Mouse (Mus musculus) limb, embryonic 15.5 days (tissue): ENCODE data around the gene Slc25a1. TPM values are rescaled to one million over a fixed set of nuclear protein-coding genes. Genes with fewer than 3 reads are reported as not detected.
"Not testable (repeated sequence)": the region's sequence is repeated elsewhere in the genome, so short reads cannot be mapped to it uniquely, and the experiment has no call there.

Source experiments
- ATAC-seq: fragments of 200-750 bp; cut with Nextera tagmentation; 2 replicates; pipeline ENCODE4 v1.8.0; 2017; ENCODE audit warnings: low read depth, moderate TSS enrichment; ENCODE audit not compliant: insufficient number of reproducible peaks, low FRiP score, low TSS enrichment
- H3K27ac ChIP-seq: fragments of 300-500 bp; sonication (generic); 2 replicates; pipeline ENCODE4 v1.5.1; 2015; ENCODE audit warnings: moderate library complexity, mild to moderate bottlenecking, inconsistent platforms
- H3K27me3 ChIP-seq: fragments of 300-500 bp; sonication (generic); 2 replicates; pipeline ENCODE4 v1.6.1; 2015; ENCODE audit warnings: inconsistent platforms
- H3K36me3 ChIP-seq: fragments of 300-500 bp; sonication (generic); 2 replicates; pipeline ENCODE4 v1.6.1; 2015; ENCODE audit warnings: inconsistent platforms
- H3K4me1 ChIP-seq: fragments of 300-500 bp; sonication (generic); 2 replicates; pipeline ENCODE4 v1.6.1; 2015; ENCODE audit warnings: inconsistent platforms
- H3K4me2 ChIP-seq: fragments of 300-500 bp; sonication (generic); 2 replicates; pipeline ENCODE4 v1.6.1; 2015; ENCODE audit warnings: mild to moderate bottlenecking, inconsistent platforms
- H3K4me3 ChIP-seq: fragments of 300-500 bp; sonication (generic); 2 replicates; pipeline ENCODE4 v1.5.1; 2015; ENCODE audit warnings: mild to moderate bottlenecking, inconsistent platforms
- H3K9ac ChIP-seq: fragments of 300-500 bp; sonication (generic); 2 replicates; pipeline ENCODE4 v1.6.1; 2015; ENCODE audit warnings: inconsistent platforms
- H3K9me3 ChIP-seq: fragments of 300-500 bp; sonication (generic); 2 replicates; pipeline ENCODE4 v1.6.1; 2016; ENCODE audit warnings: inconsistent platforms
- WGBS: fragments of 180-500 bp; shearing (Covaris S2); methylation state at CpG from one replicate; pipeline ENCODE4 v1.1.7; 2015; 5-methylcytosine and 5-hydroxymethylcytosine counted together
- polyA plus RNA-seq: library from polyadenylated mRNA; unstranded; fragments of >200 nt; fragmentation: Nextera tagmentation; extraction: Ambion mirVana; gene quantifications from 2 replicates; pipeline ENCODE4 v1.2.1, GENCODE M21; 2015

Gene Slc25a1
- 81.5 and 86.0 TPM in 2 replicates for polyA plus RNA-seq

- Histone ChIP-seq H3K4me1 (peaks cover 18% of the 10 kb centered on the region), H3K9me3 (no peaks in the 10 kb centered on the region), H3K4me2 (peak within 1 kb of the TSS; percentile 97), H3K27ac (peak within 1 kb of the TSS; percentile 80), H3K27me3 (no peaks in the 10 kb centered on the region), H3K9ac (peak within 1 kb of the TSS; percentile 67), H3K4me3 (peak within 1 kb of the TSS; percentile 86), H3K36me3 (peaks cover 20% of the 10 kb centered on the region)
- under 1% methylated on average over 46 of the region's 47 CpGs for WGBS
- ATAC-seq, result peak; percentile 66
Measured at GRCm38 (mm10) chr16:17928087-17928580, at the start of gene Slc25a1. Gene Slc25a1, minus strand, starts transcription at chr16:17928219.

- no peak overlapping the region for H3K4me2 ChIP-seq
- no peaks in the 10 kb centered on the region for H3K4me1 ChIP-seq
- WGBS, result 67% methylated on average over 5 of the region's 5 CpGs
- H3K27ac ChIP-seq, result no peak overlapping the region
- no peaks in the 10 kb centered on the region for H3K36me3 ChIP-seq
- H3K9ac ChIP-seq, result no peak overlapping the region
- H3K9me3 ChIP-seq, result no peaks in the 10 kb centered on the region
- no peak for ATAC-seq
- H3K27me3 ChIP-seq, result no peaks in the 10 kb centered on the region
- no peak overlapping the region for H3K4me3 ChIP-seq
Measured at GRCm38 (mm10) chr16:17971853-17972252, 43.8 kb upstream of the Slc25a1 start.

GRCm38 (mm10) chr16:17962091-17962490, 34.1 kb upstream of the Slc25a1 start:
- no peaks in the 10 kb centered on the region for H3K4me1 ChIP-seq
- no peaks in the 10 kb centered on the region for H3K36me3 ChIP-seq
- no peaks in the 10 kb centered on the region for H3K27me3 ChIP-seq
- ATAC-seq, result no peak
- 69% methylated on average over 7 of the region's 7 CpGs for WGBS
- no peak overlapping the region for H3K4me2 ChIP-seq
- no peak overlapping the region for H3K27ac ChIP-seq
- H3K4me3 ChIP-seq, result no peak overlapping the region
- H3K9ac ChIP-seq, result no peak overlapping the region
- H3K9me3 ChIP-seq, result no peaks in the 10 kb centered on the region

GRCm38 (mm10) chr16:17956052-17956638, 28.1 kb upstream of the Slc25a1 start:
- H3K36me3 ChIP-seq, H3K4me2 ChIP-seq, H3K9ac ChIP-seq, H3K9me3 ChIP-seq, H3K27me3 ChIP-seq, H3K4me1 ChIP-seq, H3K27ac ChIP-seq, H3K4me3 ChIP-seq, ATAC-seq: not testable (repeated sequence)
- whole genome bisulfite sequencing, result 95% methylated on average over 17 of the region's 17 CpGs

GRCm38 (mm10) chr16:17951618-17952017, 23.6 kb upstream of the Slc25a1 start:
- no peak overlapping the region for H3K4me3 ChIP-seq
- H3K4me1 ChIP-seq, result no peaks in the 10 kb centered on the region
- no peaks in the 10 kb centered on the region for H3K36me3 ChIP-seq
- H3K9ac ChIP-seq, result no peak overlapping the region
- no peaks in the 10 kb centered on the region for H3K9me3 ChIP-seq
- 79% methylated on average over 4 of the region's 4 CpGs for WGBS
- H3K27me3 ChIP-seq, result no peaks in the 10 kb centered on the region
- no peak overlapping the region for H3K4me2 ChIP-seq
- ATAC-seq, result no peak
- H3K27ac ChIP-seq, result no peak overlapping the region

GRCm38 (mm10) chr16:17950068-17950467, 22.0 kb upstream of the Slc25a1 start:
- Histone ChIP-seq H3K4me1 (no peaks in the 10 kb centered on the region), H3K27ac (no peak overlapping the region), H3K9me3 (no peaks in the 10 kb centered on the region), H3K4me2 (no peak overlapping the region), H3K9ac (no peak overlapping the region), H3K27me3 (no peaks in the 10 kb centered on the region), H3K36me3 (no peaks in the 10 kb centered on the region), H3K4me3 (no peak overlapping the region)
- no peak for ATAC-seq
- WGBS, result 65% methylated on average over 4 of the region's 4 CpGs

GRCm38 (mm10) chr16:17949421-17949877, 21.4 kb upstream of the Slc25a1 start:
- WGBS, result 25% methylated on average over 2 of the region's 2 CpGs
- no peak overlapping the region for H3K4me2 ChIP-seq
- no peak for ATAC-seq
- no peaks in the 10 kb centered on the region for H3K9me3 ChIP-seq
- H3K27ac ChIP-seq, result no peak overlapping the region
- H3K27me3 ChIP-seq, result no peaks in the 10 kb centered on the region
- no peaks in the 10 kb centered on the region for H3K36me3 ChIP-seq
- no peaks in the 10 kb centered on the region for H3K4me1 ChIP-seq
- H3K9ac ChIP-seq, result no peak overlapping the region
- no peak overlapping the region for H3K4me3 ChIP-seq

- Histone ChIP-seq H3K27ac (no peak overlapping the region), H3K4me3 (no peak overlapping the region), H3K4me1 (no peaks in the 10 kb centered on the region), H3K27me3 (no peaks in the 10 kb centered on the region; the same call in 1 of the 2 replicates), H3K9me3 (no peaks in the 10 kb centered on the region), H3K9ac (no peak overlapping the region), H3K4me2 (no peak overlapping the region), H3K36me3 (no peaks in the 10 kb centered on the region)
- ATAC-seq, result no peak
- 62% methylated on average over 7 of the region's 7 CpGs for WGBS
Measured at GRCm38 (mm10) chr16:17945081-17945831, 17.2 kb upstream of the Slc25a1 start.

- no peak for ATAC-seq
- 62% methylated on average over 8 of the region's 8 CpGs for WGBS
- Histone ChIP-seq H3K4me3 (no peak overlapping the region), H3K27ac (no peak overlapping the region), H3K9ac (no peak overlapping the region), H3K9me3 (no peaks in the 10 kb centered on the region), H3K4me2 (no peak overlapping the region), H3K4me1 (no peaks in the 10 kb centered on the region), H3K36me3 (no peaks in the 10 kb centered on the region), H3K27me3 (no peaks in the 10 kb centered on the region; the same call in 1 of the 2 replicates)
Measured at GRCm38 (mm10) chr16:17943466-17943865, 15.4 kb upstream of the Slc25a1 start.

- no peak overlapping the region for H3K4me2 ChIP-seq
- H3K9ac ChIP-seq, result no peak overlapping the region
- no peak overlapping the region for H3K27ac ChIP-seq
- 58% methylated on average over 9 of the region's 9 CpGs for WGBS
- H3K27me3 ChIP-seq, result peaks cover 13% of the 10 kb centered on the region
- ATAC-seq, result no peak
- H3K4me3 ChIP-seq, result no peak overlapping the region
- H3K9me3 ChIP-seq, result no peaks in the 10 kb centered on the region
- no peaks in the 10 kb centered on the region for H3K36me3 ChIP-seq
- no peaks in the 10 kb centered on the region for H3K4me1 ChIP-seq
Measured at GRCm38 (mm10) chr16:17939255-17939751, 11.3 kb upstream of the Slc25a1 start.

- H3K4me2 ChIP-seq, result no peak overlapping the region
- H3K9me3 ChIP-seq, result no peaks in the 10 kb centered on the region
- WGBS, result 12% methylated on average over 7 of the region's 7 CpGs
- H3K4me3 ChIP-seq, result no peak overlapping the region
- no peak overlapping the region for H3K9ac ChIP-seq
- H3K27me3 ChIP-seq, result peaks cover 13% of the 10 kb centered on the region
- H3K27ac ChIP-seq, result no peak overlapping the region
- ATAC-seq, result no peak
- no peaks in the 10 kb centered on the region for H3K36me3 ChIP-seq
- H3K4me1 ChIP-seq, result no peaks in the 10 kb centered on the region
Measured at GRCm38 (mm10) chr16:17938821-17939220, 10.8 kb upstream of the Slc25a1 start.

GRCm38 (mm10) chr16:17938187-17938586, 10.2 kb upstream of the Slc25a1 start:
- Histone ChIP-seq H3K9me3 (no peaks in the 10 kb centered on the region), H3K36me3 (no peaks in the 10 kb centered on the region), H3K27me3 (peaks cover 13% of the 10 kb centered on the region), H3K27ac (no peak overlapping the region), H3K4me3 (no peak overlapping the region), H3K4me1 (no peaks in the 10 kb centered on the region), H3K9ac (no peak overlapping the region), H3K4me2 (no peak overlapping the region)
- ATAC-seq, result no peak
- WGBS, result 75% methylated on average over 7 of the region's 7 CpGs
